Comparison of ENCODE assay signal across 11 mouse cellular contexts in genomic region chr5:121811485-121811931, GRCm38 (mm10). TPM values are rescaled to one million over a fixed set of nuclear protein-coding genes. Genes with fewer than 3 reads are reported as not detected.
DNase-seq lines count a peak whose midpoint lies in the region; ATAC-seq lines count a peak whose summit lies in the region.
"Had no signal": no experiment of that assay in that cellular context is flagged by ENCODE, and none has a peak within 500 bp of the region (broad histone marks: within the 10 kb centered on the region; RNA-seq: fewer than 3 reads in every experiment).

No protein-coding gene starts in this region.

- H3K27ac ChIP-seq in heart, embryonic 13.5 days (replicated peaks), result peak overlapping the region; percentile 58; the same call in 1 of the 2 replicates
- peak overlapping the region; percentile 13; the same call in 1 of the 2 replicates for H3K27ac ChIP-seq in lung, embryonic 16.5 days (ENCODE audit: low read length)

- H3K9me3 ChIP-seq in heart, embryonic 13.5 days, result no peaks in the 10 kb centered on the region
- H3K9me3 ChIP-seq in lung, embryonic 16.5 days (ENCODE audit: control insufficient read depth, low read length), result no peaks in the 10 kb centered on the region

- no peak for DNase-seq in heart, postnatal 36 days
- no peak for DNase-seq in lung, postnatal 4 days
- DNase-seq in naive thymus-derived CD4-positive, alpha-beta T cell, adult 2 months (ENCODE audit: low read depth), result peak; percentile 46
- DNase-seq in MN1 (ENCODE audit: low spot score), result no peak
- DNase-seq in B cell, adult 2 months, result no peak
- DNase-seq: forebrain, postnatal 0 days; kidney, postnatal 14 days; lung, postnatal 10 days had no signal

- H3K9ac ChIP-seq in heart, embryonic 13.5 days, result peak overlapping the region; percentile 52
- no peak overlapping the region; the same call in 1 of the 2 replicates for H3K9ac ChIP-seq in lung, embryonic 16.5 days (ENCODE audit: low read length)
- H3K9ac ChIP-seq: forebrain, postnatal 0 days had no signal

- H3K36me3 ChIP-seq in heart, embryonic 13.5 days, result peaks cover 75% of the 10 kb centered on the region
- H3K36me3 ChIP-seq in lung, embryonic 16.5 days (ENCODE audit: control insufficient read depth, insufficient read depth, low read length), result peaks cover 38% of the 10 kb centered on the region

- H3K4me2 ChIP-seq in heart, embryonic 13.5 days, result no peak overlapping the region
- H3K4me2 ChIP-seq in lung, embryonic 16.5 days (ENCODE audit: low read depth, low read length), result no peak overlapping the region

- peaks cover 39% of the 10 kb centered on the region for H3K4me1 ChIP-seq in heart, embryonic 13.5 days
- H3K4me1 ChIP-seq in lung, embryonic 16.5 days (replicated peaks; ENCODE audit: control insufficient read depth, insufficient read depth, low read length), result peaks cover 7% of the 10 kb centered on the region

- no peak overlapping the region for H3K4me3 ChIP-seq in heart, embryonic 13.5 days
- no peak overlapping the region for H3K4me3 ChIP-seq in lung, embryonic 16.5 days (ENCODE audit: low read length)

- 85% methylated on average over 5 of the region's 5 CpGs for WGBS in heart, embryonic 13.5 days
- WGBS in lung, embryonic 16.5 days, result 74% methylated on average over 5 of the region's 5 CpGs

- H3K27me3 ChIP-seq in heart, embryonic 13.5 days (replicated peaks), result no peaks in the 10 kb centered on the region
- H3K27me3 ChIP-seq in lung, embryonic 16.5 days (ENCODE audit: control insufficient read depth, insufficient read depth, low read depth, low read length), result no peaks in the 10 kb centered on the region

- no peak for ATAC-seq in heart, embryonic 13.5 days (ENCODE audit: extremely low read depth, insufficient number of reproducible peaks, low FRiP score, low TSS enrichment)
- no peak for ATAC-seq in lung, embryonic 16.5 days (ENCODE audit: low read depth)
- peak; percentile 91 for ATAC-seq in common myeloid progenitor, adult 5-6 weeks (replicated peaks; ENCODE audit: low read depth, poor library complexity, severe bottlenecking)
- ATAC-seq: forebrain, postnatal 0 days had no signal

- intact Hi-C loops in heart, postnatal 36 days (cut with DNase I), result no loop called here

RNA-seq across cellular contexts. Expression of gene Sh2b3, which starts 25.9 kb away (rescaled TPM):
- 13.3 and 14.7 TPM in 2 replicates for polyA plus RNA-seq in heart, embryonic 13.5 days (2015; fragmentation: Nextera tagmentation; extraction: Ambion mirVana)
- total RNA-seq in heart, postnatal 36 days (2021), result 10 to 100 TPM; 23.8 to 28.1 TPM
- polyA plus RNA-seq in lung, embryonic 16.5 days (2015; fragmentation: Nextera tagmentation; extraction: Ambion mirVana), result 15.9 and 16.9 TPM in 2 replicates
- total RNA-seq in common myeloid progenitor, adult 5-6 weeks (2017), result 16.0 and 18.2 TPM in 2 replicates

RNA-seq across cellular contexts. Expression of gene Pheta1, which starts 37.3 kb away (rescaled TPM):
- polyA plus RNA-seq in heart, embryonic 13.5 days (2015; fragmentation: Nextera tagmentation; extraction: Ambion mirVana), result 14.9 and 17.2 TPM in 2 replicates
- total RNA-seq in heart, postnatal 36 days (2021), result 10 to 100 TPM; 11.6 to 12.6 TPM
- polyA plus RNA-seq in lung, embryonic 16.5 days (2015; fragmentation: Nextera tagmentation; extraction: Ambion mirVana), result 23.0 and 23.2 TPM in 2 replicates
- total RNA-seq in common myeloid progenitor, adult 5-6 weeks (2017), result 1.6 and 2.6 TPM in 2 replicates
